Mouse (Mus musculus) adrenal gland, postnatal 36 days (tissue): ENCODE results near the gene Btnl6. TPM values are rescaled to one million over a fixed set of nuclear protein-coding genes. Genes with fewer than 3 reads are reported as not detected.
"Not testable (repeated sequence)": the region's sequence is repeated elsewhere in the genome, so short reads cannot be mapped to it uniquely, and the experiment has no call there.

Experiments used
- DNase-seq, 2 experiments: peaks; one replicate each; pipeline ENCODE4 v3.0.0; 2021; ENCODE audit warnings: mixed read lengths in 1 of 2
- long read RNA-seq, 2 experiments: library from polyadenylated mRNA; stranded (forward); transcript quantifications; one replicate each; pipeline ENCODE4 v2.0.0; 2021; ENCODE audit warnings: borderline sequencing depth in 2 of 2
- total RNA-seq, 2 experiments: library from RNA; stranded (reverse); gene quantifications; 2 replicates each; pipeline ENCODE4 v1.2.3; 2021

Btnl6 gene
- not detected for total RNA-seq
- long read RNA-seq, experiment 1, result 0 reads
- long read RNA-seq, experiment 2, result 0 reads

DNA sequence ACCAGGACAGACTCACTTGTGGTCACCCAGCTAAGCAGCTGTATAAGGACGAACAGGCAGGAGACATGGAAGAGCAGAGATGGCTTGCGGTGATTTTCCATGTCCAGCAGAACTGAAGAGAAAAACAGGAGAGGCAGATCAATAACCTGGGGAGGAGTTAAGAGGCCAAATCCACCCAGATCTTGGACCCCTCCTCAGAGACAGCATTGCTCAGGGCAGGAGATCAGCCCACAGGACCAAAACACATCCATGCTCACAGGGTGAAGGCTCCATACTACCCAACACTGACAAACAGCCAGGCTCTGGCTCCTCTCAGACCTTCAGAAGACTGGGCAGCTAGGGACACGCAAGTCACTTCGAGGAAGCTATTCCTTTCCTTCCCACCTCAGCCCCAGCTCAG lies at the start of gene Btnl6:
Btnl6 (minus strand) TSS at position 101 of the 400 bp plus-strand sequence.
- no peak for DNase-seq

DNA sequence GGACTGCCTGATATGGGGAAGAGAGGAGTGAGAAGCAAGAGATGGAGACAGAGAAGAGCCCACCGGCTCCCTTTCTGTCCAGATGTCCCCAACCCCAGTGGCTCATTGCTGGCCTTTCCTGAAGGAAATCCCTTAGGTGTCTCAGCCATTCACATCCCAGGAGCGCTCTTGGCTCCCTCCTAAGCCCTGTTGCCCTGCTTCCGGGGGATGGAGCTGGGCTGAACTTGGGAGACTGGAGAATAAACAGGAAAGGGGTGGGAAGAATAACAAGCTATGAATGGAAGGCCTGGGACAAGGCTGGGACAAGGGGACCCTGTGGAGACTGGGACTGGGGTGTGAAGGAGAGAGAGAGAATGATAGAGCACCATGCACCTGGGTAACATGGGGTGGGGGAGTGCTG lies 47.6 kb upstream of the Btnl6 start:
- peak; percentile 51 to 55 for DNase-seq

DNA sequence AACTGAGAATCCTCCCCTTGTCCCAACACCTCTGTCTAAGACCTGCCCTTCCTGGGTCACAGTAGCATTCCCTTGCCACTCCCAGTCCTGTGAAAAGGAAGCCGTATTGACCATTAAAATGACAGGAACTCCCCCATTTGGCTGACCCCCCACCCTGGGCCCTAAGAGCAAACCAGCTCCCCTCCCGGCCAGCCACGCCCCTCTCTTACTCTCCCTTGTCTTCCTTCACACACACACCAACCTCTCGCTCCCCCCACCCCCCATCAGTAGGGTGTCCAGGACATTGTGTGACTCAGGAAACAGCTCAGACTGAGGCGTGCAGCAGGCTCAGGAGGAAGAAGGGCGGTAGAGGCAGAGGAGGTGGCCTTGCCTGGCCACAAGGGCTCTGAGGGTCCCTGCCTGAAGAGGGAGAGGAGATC lies 46.9 kb upstream of the Btnl6 start, which contains the start of gene Notch4:
Notch4 (plus strand) TSS at position 266 of the 419 bp plus-strand sequence.
- DNase-seq, result peak; percentile 49 to 75

DNA sequence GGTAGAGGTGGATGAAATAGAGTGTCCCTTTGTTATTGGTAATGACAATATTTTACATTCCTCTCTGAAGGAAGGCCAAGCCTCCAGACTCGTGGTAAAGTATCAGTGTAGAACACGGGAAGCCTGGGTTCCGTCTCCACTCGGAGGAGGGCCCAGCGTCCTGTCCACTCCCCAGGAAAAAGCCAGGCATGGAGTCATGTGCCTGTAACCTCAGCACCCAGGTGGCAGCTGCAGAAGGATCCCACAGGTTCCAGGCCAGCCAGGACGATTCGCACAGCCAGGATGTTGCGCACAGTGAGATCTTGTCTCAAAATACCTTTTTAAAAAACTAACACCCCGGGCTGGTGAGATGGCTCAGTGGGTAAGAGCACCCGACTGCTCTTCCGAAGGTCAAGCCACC lies 46.2 kb upstream of the Btnl6 start:
- DNase-seq, result no peak

DNA sequence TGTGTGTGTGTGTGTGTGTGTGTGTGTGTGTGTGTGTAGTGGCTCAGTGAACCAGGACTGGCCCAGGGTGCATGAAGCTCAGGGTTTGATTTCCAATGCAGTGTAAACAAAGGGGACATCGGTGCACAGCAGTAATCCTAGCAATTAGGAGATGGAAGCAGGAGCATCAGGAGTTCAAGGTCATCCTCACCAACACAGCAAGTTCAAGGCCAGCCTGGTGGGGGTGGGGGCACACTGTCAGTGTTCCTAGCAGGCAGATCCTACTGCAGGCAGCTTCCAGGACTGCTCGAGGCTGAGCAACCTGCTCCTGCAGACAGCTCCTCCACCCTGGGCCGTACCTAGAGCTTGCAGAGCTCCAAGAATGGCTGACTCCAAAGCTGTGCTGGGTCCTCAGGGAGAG lies 45.4 kb upstream of the Btnl6 start:
- no peak for DNase-seq

DNA sequence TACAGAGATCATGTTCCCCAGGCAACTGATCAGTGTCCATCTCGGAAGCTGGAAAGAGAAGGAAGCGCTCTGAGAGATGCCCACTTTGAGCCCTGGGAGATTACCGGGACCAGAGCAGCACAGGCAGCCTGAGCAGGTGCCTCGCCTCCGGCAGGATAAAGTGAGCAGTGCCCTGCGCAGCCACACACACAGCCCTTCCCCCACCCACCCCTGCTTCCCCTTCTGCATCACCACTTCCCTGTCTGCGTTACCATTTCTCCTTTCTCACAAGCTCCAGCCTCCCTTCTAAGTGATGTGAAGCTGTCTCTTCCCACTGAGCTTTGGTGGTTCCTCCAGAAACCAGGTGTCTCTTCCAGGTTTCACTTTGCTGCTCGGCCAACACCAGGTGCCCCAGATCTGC lies 44.0 kb upstream of the Btnl6 start:
- DNase-seq, result no peak

DNA sequence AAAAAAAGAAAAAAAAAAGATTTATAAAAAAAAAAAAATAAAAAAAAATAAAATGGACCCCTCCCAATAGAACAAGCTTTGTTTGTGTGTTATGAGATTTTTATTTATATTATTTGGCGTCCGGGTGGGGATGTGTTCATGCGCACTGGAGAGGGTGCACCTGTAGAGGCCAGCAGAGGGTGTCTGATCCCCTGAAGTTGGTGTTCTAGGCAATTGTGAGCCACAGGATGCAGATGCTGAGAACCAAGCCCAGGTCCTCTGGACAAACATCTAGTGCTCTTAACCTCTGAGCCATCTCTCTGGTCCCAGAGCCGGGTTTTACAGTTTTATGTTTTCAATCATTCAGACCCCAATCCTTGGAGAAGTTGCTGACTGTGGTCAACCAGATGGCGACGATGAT lies 43.3 kb upstream of the Btnl6 start:
- no peak for DNase-seq

DNA sequence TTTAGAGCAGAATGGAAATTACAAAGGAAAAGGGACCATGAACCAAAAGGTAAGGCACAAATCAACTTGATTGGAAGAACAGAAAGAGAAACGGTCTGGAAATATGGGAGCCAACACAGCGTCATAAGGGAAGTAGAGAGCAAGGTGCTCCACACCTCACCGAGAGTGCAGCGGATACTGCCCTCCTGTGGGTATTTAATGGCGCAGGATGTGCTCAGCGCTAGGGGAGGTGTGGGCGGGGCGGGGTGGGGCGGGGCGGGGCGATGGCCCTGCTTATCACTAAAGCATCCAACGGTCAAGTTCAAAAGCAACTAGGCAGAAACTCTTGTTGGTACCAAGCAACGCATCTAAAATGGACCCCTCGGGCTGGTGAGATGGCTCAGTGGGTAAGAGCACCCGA lies 42.7 kb upstream of the Btnl6 start:
- DNase-seq, result no peak

DNA sequence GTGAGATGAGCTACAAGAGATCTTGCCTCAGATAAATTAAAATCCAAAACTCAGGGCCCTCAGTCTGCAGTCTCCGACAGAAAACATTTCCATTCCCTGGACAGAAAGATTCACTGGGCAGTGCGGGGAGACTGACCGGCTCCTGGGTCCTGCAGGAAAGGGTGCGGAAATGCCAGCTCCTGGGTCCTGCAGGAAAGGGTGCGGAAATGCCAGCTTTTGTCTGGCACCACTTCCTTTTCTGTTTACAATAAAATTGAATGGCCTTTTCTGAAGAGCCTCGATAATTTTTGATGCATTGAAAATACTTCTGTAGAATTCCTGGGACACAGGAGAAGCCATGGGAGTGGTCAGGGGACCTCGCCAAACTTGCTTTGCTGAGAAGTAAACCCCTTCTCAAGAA lies 42.0 kb upstream of the Btnl6 start:
- no peak for DNase-seq

DNA sequence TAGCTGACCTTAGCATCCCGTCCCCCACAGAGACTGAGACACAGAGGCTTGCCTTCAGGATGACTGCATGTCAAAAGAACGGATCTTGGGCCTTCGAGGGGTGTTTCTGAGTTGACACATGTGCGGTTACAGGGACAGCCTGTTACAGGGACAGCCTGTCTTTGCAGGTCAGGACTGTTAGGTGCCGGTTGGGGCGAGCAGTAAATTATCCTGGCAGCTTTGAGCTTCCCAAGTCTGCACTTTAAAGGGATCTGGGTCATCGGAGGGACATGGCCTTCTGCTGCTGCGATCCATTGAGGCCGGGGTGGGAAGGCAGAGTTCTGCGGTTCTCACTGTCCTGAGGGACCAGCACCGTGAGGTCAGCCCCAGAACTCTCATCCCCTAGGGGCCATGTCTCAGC lies 40.3 kb upstream of the Btnl6 start:
- peak in 1 of 2 experiments; percentile 27 for DNase-seq

DNA sequence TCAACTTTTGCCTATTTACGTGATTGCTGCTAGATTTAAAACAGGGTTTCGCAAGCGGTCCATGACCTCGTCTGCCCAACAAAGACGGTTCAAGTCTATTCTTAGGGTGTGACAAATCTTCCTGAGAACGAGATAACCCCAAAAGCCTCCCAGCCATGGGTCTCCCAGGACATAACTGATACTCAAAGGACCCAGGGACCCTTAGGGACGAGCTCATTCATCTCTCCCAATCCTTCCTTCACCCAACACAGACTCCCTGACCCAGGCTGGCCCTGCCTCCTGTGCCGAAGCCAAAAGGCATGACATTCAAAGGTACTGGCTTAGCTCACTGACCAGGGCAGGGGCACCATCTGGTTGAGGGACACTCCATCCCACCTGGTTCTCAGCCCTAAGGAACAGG lies 39.3 kb upstream of the Btnl6 start:
- DNase-seq, result no peak

DNA sequence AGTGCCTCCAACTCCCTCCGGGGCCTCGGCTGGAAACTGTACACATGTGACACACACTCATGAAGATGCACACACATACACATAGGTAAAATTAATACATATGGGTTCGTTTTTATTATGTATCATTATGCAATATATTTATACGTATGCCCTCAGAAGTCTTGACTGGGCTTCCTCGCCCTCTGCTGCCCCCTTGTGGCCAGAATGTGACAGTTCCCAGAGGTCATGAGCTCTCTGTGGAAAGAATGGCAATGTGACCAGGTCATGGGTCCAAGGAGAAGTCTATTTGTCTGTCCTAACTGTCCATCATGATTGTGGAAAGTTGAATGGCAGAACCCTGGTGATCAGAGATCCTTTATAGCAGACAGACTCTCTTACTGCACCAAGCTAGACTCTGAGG lies 38.3 kb upstream of the Btnl6 start:
- DNase-seq, result peak; percentile 87 to 90

DNA sequence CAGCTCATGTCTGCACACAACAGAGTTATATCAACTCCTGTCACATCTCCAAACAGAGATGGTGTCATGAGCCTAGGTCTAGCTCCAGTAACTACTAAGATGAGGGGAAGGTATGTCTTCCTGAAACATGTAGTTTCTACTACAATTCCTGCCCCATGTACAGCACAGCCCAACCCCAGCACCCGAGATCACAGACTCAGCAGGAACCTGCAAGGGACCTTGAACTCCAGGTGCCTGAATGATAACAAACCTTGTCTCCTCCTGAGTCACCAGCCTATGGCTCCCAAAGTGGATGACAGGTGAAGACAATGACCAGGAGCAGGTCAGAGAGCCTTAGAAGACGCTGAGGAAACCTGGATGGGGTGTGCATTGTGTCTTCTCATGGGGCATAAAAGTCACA lies 32.7 kb upstream of the Btnl6 start:
- DNase-seq, result no peak

DNA sequence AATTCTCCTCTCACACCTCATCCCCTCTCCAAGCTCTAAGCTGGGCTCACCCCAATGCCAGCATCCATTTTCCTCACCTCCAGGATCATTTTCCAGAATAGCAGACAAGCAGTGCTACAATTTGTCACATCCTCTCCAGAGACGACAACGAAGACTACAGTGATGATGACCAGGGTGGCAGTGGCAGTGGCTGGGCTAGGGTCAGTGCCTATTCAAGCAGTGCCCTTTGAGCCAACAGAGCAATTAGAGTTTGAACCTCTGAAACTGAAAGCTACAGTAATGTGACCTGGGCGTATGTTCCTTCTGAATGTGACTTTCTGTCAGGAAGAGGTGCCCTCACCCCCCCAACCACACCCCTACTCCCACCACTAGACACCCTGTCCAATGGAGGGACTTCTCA lies 32.0 kb upstream of the Btnl6 start:
- DNase-seq, result no peak

DNA sequence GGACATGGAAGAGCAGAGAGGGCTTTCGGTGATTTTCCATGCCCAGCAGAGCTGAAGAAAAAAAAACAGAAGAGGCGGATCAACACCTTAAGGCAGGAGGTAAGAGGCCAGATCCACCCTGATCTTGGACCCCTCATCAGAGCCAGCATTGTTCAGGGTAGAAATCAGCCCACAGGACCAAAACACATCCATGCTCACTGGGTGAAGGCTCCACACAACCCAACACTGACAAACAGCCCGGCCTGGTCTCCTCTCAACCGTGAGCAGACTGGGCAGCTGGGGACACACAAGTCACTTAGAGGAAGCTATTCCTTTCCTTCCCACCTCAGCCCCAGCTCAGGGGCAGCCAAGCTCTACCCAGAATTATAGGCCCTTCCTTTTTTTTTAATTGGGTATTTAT lies 30.4 kb upstream of the Btnl6 start:
- DNase-seq, result no peak

DNA sequence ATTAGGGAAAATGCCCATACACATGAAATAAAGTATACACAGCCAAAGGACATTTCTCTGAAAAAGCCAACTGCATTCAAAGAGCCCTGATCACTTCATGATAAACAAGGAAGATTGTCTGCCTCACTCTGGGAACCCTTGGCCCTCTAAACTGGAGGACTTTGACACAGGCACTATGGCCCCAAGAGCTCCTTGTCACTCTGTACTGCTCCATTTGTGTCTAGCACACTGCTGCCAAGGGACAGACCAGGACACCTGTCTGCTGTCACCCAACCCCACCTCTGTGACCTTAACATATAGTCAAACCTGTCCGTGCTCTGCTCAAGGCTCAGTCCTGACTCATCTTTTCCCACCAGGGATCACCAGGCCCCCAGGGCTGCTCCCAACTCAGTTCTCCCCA lies 29.6 kb upstream of the Btnl6 start:
- no peak for DNase-seq

DNA sequence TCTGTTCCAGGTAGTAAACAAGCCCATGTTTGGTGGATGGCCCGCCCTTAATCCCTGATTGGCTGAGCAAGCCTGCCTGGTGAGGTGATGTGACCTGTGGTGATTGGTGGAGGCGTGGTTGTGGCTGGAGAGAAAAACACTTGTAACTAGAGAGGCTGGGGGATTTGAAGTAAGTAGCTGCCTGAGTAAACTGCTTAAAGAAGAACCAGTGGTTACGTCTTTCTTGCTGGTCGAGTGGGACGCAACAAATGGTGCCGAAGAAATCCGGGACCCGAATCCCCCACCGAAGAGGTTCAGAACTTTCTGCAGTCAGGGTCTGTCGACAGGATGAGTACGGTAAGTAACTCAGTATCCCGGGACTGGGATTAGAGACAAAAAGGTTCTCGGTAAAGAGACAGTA lies 26.4 kb upstream of the Btnl6 start:
- not testable (repeated sequence) for DNase-seq

DNA sequence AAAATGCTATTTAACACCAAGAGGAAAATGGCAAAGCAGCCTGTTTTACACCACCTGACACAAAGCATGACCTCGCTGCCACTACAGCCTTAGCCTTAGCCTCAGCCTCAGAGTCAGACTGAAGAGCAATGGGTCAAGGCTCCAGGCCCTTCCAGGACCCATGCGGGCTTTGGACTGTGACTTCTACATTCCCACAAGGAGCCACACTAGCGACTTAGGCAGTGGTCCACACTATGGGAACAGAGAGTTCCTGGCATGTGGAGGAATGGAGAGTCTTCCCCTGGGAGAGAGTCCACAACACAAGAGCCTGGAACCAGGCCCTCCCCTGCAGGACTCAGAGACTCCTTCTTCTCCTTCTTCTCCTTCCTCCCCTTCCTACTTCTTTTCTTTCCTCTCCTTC lies 15.5 kb upstream of the Btnl6 start:
- DNase-seq, result no peak

DNA sequence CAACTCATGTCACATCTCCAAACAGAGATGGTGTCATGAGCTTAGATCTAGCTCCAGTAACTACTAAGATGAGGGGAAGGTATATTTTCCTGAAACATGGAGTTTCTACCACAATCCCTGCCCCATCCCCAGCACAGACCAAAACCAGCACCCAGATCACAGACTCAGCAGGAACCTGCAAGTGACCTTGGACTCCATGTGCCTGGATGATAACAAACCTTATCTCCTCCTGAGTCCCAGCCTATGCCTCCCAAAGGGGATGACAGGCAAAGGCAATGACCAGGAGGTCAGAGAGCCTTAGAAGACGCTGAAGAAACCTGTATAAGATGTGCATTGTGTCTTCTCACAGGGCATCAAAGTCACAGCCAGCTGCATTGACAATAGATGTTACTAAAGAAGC lies 1.8 kb upstream of the Btnl6 start:
- no peak for DNase-seq

DNA sequence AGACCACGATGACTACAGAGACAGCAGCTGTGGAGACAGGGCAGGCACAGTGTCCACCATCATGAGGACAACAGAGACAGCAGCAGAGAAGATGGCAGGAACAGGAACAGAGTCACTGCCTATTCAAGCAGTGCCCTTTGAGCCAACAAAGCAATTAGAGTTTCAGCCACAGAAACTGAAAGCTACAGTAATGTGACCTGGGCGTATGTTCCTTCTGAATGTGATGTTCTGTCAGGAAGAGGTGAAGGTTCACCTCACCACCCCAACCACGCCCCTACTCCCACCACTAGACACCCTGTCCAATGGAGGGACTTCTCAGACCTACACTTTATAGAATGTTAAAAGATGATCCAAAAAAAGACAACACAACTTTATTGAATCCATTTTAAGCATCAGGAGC lies 1.4 kb upstream of the Btnl6 start:
- DNase-seq, result not testable (repeated sequence)

DNA sequence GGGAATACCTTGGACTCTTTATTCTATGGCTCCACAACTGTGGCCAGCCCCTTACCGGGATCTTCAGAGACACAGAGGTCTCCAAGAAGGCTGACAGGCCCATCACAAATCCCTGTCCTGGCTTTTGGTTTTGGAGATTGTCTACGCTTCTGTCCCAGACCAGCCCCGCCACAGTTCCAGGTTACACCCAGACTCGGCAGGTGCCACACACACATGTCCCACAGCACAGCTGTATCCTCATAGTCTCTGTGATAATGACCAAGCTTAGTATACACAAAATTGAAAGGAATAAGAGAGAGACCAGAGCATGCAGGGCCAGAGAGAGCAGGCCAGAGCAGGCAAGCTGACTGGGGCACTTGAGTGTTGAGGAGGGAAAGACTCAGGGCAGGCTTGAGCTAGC lies 643 bp upstream of the Btnl6 start:
- no peak for DNase-seq

DNA sequence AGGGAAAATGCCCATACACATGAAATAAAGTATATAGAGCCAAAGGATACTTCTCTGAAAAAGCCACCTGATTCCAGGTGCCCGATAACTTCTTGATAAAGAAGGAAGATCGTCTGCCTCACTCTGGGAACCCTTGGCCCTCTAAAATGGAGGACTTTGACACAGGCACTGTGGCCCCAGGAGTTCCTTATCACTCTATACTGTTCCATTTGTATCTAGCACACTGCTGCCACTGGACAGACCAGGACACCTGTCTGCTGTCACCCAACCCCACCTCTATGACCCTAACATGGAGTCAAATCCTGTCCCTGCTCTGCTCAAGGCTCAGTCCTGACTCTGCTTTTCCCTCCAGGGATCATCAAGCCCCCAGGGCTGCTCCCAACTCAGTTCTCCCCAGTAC lies 638 bp downstream of the Btnl6 start:
- DNase-seq, result no peak

DNA sequence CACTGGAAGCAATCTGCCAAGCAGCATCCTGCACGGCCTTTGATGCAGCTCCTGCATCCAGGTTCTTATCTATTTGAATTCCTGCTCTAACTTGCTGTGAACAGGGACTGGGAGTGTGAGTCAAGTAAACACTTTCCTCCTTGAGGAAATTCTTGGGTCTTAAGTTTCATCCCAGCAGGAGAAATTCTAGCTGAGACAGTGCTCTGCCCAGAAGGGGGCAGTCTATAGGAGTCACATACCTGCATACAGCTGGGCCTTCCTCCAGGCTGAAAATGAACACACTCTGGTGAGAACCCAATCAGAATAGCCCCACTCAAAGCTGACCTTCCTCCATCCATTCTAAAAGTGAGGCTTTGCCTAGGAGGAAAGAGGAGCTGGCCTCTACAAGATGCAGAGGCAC lies 5.4 kb downstream of the Btnl6 start:
- DNase-seq, result peak in 1 of 2 experiments; percentile 7

DNA sequence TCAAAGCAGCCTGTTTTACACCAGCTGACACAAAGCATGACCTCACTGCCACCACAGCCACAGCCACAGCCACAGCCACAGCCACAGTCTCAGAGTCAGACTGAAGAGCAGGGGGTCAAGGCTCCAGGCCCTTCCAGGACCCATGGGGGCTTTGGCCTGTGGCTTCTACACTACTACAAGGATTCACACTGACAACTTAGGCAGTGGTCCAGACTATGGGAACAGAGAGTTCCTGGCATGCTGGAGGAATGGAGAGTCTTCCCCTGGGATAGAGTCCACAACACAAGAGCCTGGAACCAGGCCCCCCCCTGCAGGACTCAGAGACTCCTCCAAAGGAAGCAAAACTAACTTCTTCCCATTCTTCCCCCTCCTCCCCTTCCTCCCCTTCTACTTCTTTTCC lies 9.6 kb downstream of the Btnl6 start:
- no peak for DNase-seq

DNA sequence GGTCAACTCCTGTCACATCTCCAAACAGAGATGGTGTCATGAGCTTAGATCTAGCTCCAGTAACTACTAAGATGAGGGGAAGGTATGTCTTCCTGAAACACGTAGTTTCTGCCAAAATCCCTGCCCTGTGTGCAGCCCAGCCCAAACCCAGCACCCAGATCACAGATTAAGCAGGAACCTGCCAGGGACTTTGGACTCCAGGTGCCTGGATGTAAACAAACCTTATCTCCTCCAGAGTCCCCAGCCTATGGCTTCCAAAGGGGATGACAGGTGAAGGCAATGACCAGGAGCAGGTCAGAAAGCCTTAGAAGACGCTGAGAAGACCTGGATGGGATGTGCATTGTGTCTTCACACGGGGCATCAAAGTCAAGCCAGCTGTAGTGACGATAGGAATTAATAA lies 19.4 kb downstream of the Btnl6 start:
- DNase-seq, result not testable (repeated sequence)
